Mouse (Mus musculus) lung, postnatal 14 days (tissue): ENCODE measurements around the gene Gtf3c5.
A peak's percentile ranks its signal among the peaks of the same experiment; 100 is the strongest.

Experiments used
- DNase-seq: peaks from one replicate; pipeline ENCODE4 v3.0.0; 2021

The Gtf3c5 gene

DNA sequence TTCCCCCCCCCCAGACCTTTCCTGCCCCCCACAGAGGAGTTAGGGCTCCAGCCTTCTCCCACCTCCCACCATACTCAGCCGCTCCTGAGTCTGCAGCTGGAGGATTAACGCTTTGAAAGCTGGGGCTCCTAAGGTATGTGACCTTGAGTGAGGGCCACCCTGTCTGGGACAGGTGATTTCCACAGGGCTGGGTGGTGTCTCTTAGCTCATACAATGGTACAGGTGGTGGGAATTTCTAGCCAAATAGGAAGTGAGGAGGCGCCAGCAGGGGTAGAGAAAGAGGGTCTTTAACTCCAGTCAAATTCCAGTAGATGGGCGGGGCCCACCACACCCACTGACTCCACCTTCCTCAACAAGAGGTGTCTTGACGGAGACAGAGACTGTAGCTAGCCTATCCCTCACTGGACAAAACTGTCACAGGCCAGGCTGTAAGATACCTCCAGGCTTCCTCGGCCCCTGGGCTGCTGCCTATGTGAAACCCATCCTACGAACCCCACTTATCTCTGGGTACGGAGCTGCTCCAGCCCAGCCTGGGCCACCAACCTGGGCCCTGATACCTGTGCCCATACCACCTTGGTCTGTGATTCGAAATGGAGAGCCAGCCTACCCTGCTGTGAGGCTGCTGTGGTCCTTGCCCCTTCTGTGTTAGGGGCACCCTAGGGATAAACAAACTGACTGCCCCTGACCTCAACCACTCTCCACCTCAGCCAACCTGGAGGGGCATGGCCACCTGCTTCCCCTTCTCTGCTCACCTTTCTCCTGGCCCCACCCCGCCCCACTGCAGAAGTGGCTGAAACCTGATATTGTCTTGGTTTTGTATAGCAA lies 24.0 kb upstream of the Gtf3c5 start:
- DNase-seq: no peak

DNA sequence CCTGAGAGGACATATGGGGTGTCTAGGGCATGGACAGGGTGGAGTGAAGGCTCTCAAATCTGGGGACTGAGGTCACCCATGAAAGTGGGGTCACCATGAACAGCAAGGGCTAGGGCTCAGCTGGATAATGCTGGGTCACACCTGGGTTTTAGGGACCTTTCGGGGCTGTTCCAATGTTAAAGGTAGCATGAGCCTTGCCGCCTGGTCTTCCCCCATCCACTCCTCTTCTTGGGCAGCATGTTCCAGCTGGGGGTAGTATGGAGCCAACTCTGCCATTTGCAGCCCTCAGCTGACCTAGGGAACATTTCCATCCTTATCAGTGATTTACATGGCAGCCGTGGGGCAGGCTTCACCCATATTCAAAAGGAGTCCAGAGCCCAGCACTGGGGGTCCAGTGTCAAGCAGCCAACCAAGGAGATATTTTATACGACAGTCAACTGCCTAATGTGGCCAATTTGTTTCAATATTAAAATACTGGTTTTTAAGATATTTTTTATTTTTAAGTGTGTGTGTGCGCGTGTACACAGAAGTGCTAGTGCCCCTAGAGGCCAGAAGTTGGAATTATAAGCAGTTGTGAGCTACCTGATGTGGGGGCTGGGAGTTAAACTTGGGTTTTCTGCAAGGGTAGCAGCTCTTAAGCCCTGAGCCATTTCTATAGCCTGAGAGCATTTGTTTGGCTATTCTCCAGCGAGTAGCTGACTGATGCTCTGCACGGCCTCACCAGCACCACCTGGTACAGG lies 23.2 kb upstream of the Gtf3c5 start:
- no peak for DNase-seq

DNA sequence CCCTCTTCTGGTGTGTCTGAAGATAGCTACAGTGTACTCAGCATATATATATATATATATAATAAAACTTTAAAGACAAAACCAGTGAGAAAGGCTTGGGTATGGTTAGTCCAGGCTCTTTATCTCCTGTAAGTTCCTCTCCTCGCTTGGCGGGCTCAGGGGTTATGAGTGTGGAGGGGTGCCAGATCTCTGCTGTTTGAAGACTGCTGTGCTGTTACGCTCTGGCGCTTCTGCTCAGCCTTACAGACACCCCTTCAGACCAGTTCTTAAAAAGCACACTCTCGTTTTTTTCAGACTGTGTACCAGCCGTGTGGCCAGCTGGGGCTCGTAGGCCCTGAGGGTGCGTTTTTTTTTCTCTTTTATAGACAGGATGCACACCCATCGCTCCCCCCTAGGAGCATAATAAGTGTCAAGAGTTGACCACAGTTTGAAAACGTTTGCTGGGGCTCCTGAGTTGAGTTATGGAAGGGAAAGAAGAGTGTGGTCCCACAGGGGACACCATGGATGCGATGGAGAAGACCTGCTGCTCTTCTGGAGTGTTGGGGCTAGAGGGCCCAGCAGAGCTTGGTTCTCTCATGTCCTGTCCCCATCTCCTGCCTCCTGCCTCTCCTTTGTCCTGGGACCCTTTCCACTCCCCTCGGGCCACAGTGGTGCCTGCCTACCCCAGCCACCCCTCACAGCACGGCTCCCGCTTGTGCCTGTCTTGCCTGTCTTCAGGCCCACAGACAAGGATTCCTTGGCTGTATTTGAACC lies 22.4 kb upstream of the Gtf3c5 start:
- no peak for DNase-seq

DNA sequence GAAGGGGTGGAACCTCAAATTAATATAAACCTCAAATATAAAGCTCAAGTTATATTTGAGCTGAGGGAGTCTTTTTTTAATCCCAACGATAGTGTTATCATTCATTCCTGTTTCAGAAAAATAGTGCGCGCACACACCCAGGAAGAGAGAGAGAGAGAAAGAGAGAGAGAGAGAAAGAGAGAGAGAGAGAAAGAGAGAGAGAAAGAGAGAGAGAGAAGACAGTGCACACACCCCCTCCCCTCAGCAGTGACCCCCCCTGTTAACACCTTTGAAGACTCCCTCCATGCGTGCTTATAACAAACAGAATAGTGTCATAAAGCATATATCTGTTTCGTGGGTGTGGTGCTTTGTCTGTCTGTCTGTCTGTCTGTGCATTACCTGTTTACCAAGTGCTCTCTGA lies 20.0 kb upstream of the Gtf3c5 start:
- DNase-seq: no peak

DNA sequence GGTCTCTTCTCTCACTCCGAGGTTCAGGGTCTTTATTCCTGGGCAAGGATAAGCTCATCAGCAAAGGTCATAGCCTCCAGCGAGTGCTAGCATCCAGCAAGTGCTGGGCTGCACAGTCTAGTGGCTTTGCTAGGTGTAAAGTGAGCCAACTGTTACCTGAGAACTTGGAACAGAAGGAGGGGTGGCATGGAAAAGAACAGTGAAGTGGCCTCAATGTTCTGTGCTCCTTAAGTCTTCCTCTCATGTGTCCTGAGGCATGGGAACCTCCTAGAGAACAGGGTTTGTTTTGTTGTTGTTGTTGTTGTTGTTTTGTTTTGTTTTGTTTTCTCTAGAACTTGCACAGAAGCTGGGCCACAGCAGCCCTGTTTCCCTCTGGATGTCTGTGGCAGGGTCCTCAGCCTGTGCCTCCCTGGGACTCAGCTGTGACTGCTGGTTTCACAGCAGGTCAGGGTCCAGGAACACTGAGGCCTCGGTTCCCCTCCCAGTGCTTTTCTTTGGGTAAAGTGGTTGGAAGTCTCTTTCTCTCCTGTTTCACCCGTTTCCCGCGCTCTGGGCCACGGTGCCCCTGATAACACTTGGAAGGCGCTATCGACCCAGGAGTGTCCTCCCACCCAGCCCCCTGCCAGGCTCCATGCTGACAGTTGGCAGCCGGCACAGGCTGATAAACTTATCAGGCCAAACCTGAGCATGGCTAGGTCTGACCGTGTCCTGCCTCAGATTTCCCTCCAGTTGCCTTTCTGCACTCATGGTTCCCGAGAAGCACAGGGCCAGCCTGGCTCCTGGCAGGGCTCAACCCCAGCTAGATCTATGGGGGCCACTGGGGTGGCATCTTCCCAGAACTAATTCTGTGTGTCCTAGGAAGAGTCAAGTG lies 18.4 kb upstream of the Gtf3c5 start:
- no peak for DNase-seq

DNA sequence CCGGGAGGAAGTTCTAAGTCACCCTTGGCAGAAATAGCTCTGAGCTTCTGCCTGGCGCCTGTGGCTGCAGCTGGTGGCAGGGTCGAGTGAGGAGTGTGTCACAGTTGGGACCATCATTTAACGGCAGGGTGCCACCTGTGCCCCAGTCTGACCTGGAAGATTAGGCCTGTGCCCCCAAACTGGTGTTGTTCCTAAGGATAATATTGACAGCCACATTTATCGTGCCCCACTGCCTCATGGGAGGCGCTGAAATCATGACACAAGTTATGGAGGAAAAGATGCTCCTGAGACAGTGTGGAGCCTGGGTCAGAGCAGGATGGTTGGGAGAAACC lies 16.0 kb upstream of the Gtf3c5 start:
- DNase-seq: no peak

DNA sequence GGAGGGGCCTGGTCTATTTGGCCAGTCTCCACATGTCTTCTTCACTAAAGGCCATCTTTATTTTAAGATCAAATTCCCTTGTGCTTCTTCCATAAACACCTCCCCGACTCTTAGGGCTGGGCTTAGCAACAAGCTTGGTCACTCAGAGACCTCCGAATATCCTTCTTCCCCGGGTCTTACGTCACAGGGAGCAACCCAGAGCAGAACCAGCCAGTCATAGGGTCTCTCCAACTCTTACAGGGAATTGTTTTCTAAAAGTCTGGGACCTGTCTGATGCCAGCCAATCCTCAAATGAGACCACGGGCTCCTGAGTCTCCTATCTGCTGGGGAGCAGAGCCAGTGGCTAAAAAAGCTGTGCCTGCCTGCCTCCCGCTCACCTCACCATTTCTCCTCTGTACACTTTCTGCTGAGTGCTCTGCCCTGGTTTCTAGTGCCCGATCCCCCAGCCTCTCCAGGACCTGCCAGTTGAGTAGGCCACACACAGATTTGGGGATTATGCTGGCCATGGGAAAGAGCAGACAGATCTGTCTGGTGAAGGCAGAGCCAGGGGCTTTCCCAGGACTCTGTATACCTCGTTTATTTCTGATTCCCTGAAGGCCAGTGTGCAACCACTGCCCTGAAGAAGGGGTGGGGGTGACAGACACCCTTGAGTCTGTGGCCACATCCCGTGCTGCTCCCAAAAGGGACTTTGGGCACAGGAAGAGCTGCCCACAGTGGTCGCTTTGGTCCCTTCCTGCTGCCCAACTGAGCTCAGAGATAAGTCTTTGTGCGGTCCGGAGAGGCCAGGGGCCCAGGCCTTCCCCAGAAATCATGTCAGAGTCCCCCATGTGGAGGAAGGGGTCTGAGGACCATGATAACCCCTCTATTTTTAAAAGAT lies 15.4 kb upstream of the Gtf3c5 start:
- no peak for DNase-seq

DNA sequence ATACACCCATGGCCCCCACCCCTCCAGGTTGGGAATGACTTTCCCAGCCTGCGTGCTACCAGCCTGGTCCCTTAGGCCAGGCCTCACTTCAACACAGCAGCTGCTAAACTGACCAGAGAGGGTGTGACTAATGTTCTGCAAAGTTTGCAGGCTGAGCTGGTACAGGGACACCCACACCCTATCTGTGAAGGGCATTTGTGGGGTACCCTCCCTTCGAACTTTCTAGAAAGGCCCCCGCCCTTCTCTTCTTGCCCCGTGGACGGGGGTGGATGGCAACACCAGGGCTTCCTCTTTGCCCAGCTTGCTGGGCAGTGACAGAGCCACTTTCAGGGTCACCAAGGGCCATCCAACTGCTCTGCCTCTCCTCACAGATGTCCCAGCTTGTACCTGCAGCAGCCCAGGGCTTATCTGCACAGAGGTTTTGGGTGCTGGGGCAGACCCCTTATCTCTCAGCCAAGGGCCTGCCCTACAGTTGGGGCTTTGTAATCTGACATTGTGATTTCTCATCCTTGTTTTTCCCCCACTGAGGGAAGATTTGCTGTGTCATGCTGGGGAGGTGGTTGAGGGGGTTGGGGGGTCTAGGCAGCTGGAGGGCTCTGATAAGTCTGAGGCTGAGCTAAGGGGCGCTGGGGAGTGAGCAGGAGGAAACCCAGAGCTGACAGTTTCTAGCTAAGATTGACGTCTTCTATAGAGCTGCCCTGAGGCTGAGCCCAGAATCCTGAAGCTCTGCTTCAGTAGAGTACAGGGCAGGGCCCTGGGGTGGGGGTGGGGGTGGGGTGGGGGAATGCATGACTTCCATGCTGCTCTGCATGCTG lies 14.4 kb upstream of the Gtf3c5 start:
- no peak for DNase-seq

DNA sequence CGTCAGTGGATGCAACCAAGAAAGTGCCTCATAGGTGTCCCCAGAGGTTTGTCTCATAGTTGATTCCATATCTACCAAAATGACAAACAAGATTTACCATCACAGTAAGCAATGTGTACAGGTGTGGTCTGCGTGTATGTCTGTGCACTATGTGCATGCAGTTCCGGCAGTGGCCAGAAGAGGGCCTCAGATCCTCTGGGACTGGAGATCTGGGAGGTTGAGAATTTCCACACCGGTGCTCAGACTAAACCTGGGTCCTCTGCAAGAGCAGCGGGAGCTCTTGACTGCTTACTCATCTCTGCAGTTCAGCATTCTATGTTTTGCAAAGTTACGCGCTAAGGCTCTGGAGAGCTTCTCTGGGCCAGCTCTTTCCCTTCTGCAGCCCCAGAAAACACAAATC lies 13.4 kb upstream of the Gtf3c5 start:
- no peak for DNase-seq

DNA sequence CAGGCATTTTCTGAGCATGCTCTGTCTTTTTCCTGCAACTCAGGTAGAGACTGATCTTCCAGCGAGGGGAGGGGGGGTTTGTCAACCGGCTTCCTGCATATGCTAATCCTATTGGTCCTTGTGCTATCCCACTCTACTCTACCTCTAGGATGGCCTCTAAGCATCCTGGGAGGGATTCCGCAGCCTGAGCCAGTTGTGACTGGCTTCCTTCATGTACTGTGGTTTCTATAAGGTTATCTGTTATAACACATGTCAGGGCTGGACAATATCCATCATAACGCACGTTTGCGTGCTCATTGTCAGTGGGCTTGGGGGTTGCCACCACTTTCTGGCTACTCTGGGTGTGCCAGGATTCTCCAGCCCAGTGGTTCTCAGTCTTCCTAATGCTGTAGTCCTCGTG lies 12.5 kb upstream of the Gtf3c5 start:
- DNase-seq: no peak

DNA sequence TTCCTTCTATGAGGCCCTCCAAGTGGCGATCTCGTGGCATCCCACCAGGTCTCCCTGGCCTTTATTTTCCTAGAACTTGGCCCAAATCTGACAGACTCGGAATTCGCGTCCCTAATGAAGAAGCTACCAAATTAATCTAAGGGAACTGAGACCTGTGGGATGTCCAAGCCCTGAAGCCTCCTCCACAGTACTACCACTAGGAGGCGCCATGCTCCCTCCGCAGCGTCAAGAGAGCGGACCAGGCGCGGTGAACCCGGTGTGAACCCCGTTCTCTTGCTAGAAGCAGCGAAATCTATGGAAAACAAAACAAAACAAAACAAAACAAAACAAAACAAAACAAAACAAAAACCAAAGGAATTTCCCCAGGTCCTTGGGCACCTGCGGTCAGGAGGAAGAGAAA lies 9.3 kb upstream of the Gtf3c5 start:
- DNase-seq: peak; percentile 78

DNA sequence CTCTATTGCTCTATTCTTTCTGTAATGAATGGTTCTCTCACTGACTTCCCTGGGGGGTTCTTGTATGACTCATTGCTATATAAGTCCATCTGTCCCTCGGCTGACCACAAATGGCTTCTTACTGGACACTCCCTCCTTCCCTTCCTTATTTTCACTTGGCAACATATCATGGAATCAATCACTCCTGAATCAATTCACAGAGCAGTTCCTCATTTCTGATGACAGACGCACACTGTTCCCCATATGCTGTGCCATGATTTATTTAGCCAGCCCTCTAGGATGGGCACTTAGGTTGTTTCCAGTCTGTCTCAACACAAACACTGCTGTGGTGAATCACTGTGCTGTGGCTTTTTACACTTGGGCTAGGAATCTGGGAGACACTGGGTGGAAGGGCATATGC lies 7.9 kb upstream of the Gtf3c5 start:
- DNase-seq: no peak

DNA sequence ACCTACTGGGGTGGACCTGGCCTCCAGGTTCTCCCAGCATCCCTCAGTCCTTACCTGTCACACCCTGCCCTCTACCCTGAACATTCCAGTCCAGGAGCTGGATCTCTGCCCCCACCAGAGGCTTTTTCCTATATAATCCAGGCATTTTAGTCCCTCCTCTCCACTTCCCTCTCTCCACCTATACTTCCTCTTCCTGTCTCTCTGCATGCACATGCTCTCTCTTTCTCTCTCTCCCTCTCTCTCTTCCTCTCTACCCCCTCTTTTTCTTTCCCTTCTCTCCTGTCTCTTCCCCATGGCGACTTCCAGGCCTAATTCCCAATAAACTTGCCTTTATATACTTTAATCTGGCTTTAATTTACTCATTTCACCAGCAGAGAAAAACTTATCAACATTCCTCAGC lies 5.0 kb upstream of the Gtf3c5 start:
- no peak for DNase-seq

DNA sequence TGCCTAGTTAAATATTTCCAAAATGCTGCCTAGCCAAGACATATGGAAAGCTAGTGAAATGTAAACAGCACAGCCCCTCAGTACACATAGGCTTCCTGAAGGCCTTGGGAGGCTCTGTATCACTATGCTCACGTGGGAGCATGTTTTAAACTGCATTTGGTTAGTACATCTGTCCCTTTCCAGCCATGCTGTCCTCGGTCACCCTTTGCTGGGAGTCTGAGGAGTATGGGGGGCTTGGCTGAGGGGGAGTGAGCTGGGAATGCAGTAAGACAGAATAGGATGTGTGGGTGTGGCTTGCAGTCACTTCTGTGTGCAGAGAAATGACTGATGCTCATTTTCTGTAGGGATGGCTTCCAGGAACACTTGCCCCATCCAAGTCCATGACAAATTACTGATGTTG lies 2.2 kb upstream of the Gtf3c5 start:
- no peak for DNase-seq

DNA sequence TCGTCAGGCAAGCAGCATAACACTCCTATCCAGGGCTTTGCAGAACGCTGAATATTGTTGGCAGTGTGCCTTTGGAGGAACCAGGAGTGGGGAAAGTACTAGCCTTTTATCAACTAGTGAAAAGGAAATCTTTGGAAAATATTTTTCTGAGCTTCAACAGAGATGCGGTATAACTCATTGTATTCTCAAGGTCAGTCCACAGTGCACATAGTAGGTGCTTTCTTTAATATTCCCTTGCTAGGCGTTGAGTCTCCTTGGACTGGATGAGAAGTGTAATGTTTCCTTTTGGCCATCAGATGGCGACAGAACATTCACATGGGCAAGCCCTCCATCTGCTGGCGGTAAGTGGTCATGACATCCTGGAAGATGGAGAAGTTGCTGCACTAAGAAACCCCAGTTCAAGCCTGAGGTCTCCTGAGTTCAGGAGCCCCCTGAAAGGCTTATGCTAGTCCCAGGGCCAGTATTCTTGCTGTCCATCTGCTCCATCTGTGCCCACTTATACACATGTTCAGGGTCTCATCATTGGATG lies 1.6 kb upstream of the Gtf3c5 start:
- DNase-seq: peak; percentile 83

DNA sequence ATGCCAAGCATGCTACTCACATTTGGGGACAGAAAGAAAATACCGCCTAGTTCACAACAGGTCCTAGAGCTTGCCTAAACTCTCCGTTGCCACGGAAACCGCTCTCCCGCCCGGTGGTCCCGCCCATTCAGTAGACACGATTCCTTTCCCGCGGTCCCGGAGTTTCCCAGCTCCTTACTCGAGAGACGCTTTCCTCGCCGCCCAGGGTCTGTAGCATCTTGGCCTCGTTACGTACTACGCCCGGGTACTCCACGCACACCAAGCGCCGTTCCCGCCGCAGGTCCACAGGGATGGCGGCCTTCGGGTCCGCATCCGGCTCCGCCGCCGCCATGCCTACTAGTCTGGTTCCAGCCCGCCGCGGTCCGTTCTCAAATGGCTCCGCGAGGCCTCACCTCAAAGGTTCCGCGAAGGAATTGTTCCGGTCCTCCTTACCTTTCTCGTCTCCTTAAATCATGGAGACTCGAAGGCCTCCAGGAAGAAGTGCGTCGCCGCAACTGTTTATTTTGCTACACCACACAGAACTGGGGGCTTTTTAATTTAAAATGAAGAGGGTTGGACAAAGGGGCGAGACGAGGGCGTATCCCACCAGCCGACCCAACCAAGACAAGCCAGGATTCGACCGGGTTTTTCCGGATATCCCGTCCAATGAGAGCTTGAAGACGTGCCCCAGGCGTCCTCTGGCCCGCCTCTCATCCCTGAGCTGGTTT lies 751 bp downstream of the Gtf3c5 start:
- DNase-seq: peak; percentile 89

DNA sequence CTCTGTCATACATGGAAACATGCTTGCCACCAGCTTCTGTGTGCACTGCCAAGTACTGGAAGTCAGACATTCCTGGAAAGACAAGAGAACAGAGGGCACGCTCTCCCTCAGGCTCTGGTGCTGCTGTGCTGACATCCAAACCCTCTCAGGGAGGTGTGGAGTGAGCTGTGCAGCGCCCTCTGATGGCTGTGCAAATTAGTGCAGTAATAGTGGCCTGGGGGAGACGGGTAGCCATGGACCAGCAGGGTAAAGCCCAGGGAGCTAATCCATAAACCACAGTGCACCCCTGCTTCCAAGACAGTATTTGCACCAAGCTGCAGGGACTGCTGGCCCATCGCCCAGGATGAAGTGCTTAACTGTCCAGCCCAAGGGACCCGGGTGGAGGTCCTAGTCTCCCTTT lies 5.5 kb downstream of the Gtf3c5 start:
- peak; percentile 25 for DNase-seq

DNA sequence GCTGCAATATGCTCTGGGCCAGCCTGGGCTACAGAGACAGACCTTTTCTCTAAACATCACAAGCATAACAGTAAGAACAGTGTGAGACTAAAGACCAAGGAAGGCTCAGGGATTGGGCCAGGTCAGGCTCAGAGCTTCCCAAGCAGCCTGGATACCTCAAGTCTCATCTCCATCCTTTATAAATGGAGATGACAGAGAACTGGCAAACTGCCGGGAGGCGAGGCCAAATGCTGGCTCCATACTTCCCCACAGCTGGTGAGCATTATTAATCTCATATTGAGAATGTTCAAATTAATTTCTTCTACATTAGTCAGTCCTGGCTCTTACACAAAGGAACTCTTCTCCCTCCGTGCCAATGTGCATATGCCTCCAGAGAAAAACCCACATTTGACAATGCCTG lies 6.7 kb downstream of the Gtf3c5 start:
- peak; percentile 56 for DNase-seq

DNA sequence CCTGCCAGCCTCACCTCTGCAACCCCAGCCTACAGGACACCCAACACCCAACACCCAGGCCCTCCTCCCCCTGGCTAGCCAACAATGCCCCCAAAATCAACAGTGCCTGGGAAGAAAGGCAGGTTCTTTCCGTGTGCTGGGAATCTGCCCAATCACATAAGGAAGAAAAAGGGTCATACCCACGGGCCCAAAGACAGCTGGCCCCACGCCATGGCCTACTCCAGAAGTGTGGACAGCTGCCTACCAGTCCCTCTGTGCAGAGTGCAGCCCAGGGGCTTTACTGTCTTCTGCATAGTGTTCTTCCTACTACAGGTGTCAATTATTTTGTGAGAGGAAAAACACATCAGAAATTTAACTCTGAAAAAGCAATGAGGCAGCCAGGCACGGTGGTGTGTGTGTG lies 8.2 kb downstream of the Gtf3c5 start:
- no peak for DNase-seq

DNA sequence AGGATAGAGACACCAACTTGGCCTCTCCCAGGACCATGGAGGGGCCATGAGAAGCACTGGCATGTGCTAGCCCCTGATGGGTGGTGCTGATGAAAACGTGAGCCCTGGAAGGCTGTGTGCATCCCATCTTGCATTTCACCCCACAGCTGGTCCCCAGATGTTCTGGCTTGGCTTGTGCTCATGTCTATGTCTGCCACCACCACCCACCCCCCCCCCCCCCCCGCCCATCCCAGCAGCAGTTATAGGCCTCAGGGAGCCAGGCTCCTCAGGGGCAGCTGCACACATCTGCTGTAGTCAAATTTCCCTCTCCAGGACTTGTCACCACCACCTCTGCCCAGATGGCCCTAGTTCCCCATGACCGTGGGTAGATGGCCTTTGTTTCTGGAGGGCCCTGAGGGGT lies 13.6 kb downstream of the Gtf3c5 start:
- peak; percentile 12 for DNase-seq
